Mouse (Mus musculus) erythroblast, embryonic 14.5 days (primary cell): Measurements from ENCODE around the gene Ikbke.

Experiments
- GATA1 ChIP-seq: IDR thresholded peaks from 2 replicates; pipeline ENCODE4 v1.6.1; 2012; ENCODE audit warnings: low read length, inconsistent platforms, mixed read lengths
- TAL1 ChIP-seq: IDR thresholded peaks from 3 replicates; pipeline ENCODE4 v1.6.1; 2012; ENCODE audit warnings: low read length, inconsistent platforms, mixed read lengths

DNA sequence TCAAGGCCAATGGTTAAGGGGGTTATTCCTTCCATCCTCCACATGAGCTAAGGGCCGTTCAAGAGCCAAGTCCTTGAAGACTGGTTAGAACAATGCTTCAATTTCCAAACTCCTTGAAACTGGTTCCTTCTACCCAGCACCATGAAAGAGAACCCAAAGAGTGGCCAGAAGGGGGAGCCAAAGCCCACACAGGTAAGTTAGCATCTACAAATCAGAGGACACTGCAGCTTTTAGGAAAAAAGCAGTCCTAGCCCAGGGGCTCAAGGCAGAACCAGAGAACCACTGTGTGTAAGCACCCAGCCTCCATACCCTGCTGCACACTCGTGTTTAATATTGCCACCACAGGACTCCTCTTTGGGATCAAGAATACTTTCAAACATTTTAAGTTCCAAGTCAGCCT is 11.2 kb upstream of the Ikbke start:
- TF ChIP-seq TAL1 (no peak), GATA1 (no peak)
